Mouse (Mus musculus): Measurements from ENCODE around the gene Wnt4.

DNA sequence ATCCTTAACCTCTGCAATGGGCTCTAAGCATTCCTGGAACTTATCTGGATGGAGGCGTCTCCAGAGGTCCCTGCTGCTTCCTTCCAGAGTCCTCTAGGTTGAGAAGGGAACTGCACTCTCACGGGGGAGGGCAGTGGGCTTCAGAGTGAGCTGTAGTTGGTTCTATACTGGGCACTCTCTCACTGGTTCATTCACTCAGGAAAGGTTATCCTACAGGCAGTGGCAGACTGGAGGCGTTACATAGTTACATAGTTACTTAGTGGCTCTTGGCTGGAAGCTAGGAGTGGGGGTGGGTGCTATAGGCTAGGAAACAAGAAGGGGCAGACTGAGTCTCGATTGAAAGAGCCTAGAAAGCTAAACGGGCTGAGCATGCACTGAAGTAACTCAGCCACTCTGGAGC lies 26.4 kb upstream of the Wnt4 start:
- TF ChIP-seq CTCF (IDR thresholded peaks at IDR 0.05; ENCODE audit: extremely low read depth, insufficient read depth, insufficient read length, insufficient replicate concordance): no peak
- no peak for TF ChIP-seq POLR2A (IDR thresholded peaks at IDR 0.05; ENCODE audit: low read depth, low read length)

Data from spleen, adult 2 months (tissue).